Mouse (Mus musculus) intestine, postnatal 0 days (tissue): ENCODE results near the gene Kif26b. TPM values are rescaled to one million over a fixed set of nuclear protein-coding genes. Genes with fewer than 3 reads are reported as not detected.

Experiments
- ATAC-seq: fragments of 200-750 bp; cut with Nextera tagmentation; 2 replicates; pipeline ENCODE4 v1.8.0; 2017; ENCODE audit warnings: mild to moderate bottlenecking, moderate TSS enrichment, moderate library complexity
- H3K27ac ChIP-seq: fragments of 300-500 bp; sonication (generic); 2 replicates; pipeline ENCODE4 v1.5.1; 2014; ENCODE audit warnings: mild to moderate bottlenecking, low read depth, low read length, moderate library complexity
- H3K27me3 ChIP-seq: fragments of 300-500 bp; sonication (generic); replicated peaks from 2 replicates; pipeline ENCODE4 v1.6.1; 2014; ENCODE audit warnings: low read length, mixed read lengths; ENCODE audit not compliant: control insufficient read depth, insufficient read depth
- H3K36me3 ChIP-seq: fragments of 300-500 bp; sonication (generic); 2 replicates; pipeline ENCODE4 v1.6.1; 2014; ENCODE audit warnings: mild to moderate bottlenecking, moderate library complexity; ENCODE audit not compliant: control insufficient read depth, insufficient read depth
- H3K4me1 ChIP-seq: fragments of 300-500 bp; sonication (generic); replicated peaks from 2 replicates; pipeline ENCODE4 v1.6.1; 2014; ENCODE audit warnings: antibody characterized with exemption, low read length, mixed read lengths; ENCODE audit not compliant: control insufficient read depth, insufficient read depth
- H3K4me2 ChIP-seq: fragments of 300-500 bp; sonication (generic); replicated peaks from 2 replicates; pipeline ENCODE4 v1.6.1; 2014; ENCODE audit warnings: low read depth, mild to moderate bottlenecking, moderate library complexity
- H3K4me3 ChIP-seq: fragments of 300-500 bp; sonication (generic); 2 replicates; pipeline ENCODE4 v1.5.1; 2014; ENCODE audit warnings: low read depth, low read length
- H3K9ac ChIP-seq: fragments of 300-500 bp; sonication (generic); 2 replicates; pipeline ENCODE4 v1.6.1; 2014; ENCODE audit warnings: mild to moderate bottlenecking, low read depth, low read length
- H3K9me3 ChIP-seq: fragments of 300-500 bp; sonication (generic); 2 replicates; pipeline ENCODE4 v1.6.1; 2016; ENCODE audit warnings: mixed run types; ENCODE audit not compliant: control insufficient read depth
- CTCF ChIP-seq: sonication (generic); IDR thresholded peaks from 2 replicates; pipeline ENCODE4 v1.5.1; 2016; ENCODE audit warnings: low read depth, mild to moderate bottlenecking, control low read depth, antibody characterized with exemption, moderate library complexity
- WGBS: fragments of 180-500 bp; shearing (Covaris S2); extraction: QIAGEN DNeasy Blood & Tissue Kit; methylation state at CpG from one replicate; pipeline ENCODE4 v1.1.7; 2014; 5-methylcytosine and 5-hydroxymethylcytosine counted together
- polyA plus RNA-seq: library from polyadenylated mRNA; unstranded; fragments of >200 nt; fragmentation: Nextera tagmentation; extraction: Ambion mirVana; gene quantifications from 2 replicates; pipeline ENCODE4 v1.2.1, GENCODE M21; 2015

Gene Kif26b
- polyA plus RNA-seq, 1 experiment from 2014 or later = 0.57 TPM

DNA sequence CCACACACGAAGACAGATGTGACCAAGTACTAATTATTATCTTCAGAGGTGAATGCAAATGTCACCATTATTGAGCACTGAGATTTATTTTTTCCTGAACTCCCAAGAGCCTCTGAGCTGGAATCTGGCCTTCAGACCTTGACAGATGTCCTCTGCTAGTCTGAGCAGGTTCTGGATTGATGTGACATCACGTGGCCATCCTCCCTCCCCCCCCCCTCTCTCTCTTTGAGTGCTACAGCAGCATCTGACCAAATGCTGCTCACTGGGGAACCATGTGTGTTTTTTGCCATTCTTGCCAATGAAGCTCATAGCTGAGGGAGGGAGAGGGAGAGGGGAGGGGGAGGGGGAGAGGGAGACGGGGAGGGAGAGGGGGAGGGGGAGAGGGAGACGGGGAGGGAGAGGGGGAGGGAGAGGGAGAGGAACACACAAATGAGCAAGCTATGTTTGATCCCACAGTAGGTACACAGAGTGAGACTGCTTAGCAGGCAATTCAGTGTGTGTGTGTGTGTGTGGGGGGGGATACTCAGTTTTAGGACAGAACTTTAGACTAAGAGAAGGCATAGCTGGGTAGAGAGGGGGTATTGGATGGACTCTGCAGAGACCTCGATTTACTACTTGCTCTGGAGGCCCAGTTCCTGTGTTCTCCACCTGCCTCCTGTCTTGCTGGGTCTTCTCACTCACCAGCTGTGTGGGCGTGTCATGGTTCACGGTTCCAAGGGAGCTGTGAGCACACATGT, 241.9 kb downstream of the Kif26b start:
- H3K9ac ChIP-seq = no peak overlapping the region
- no peaks in the 10 kb centered on the region for H3K9me3 ChIP-seq
- H3K4me1 ChIP-seq = no peaks in the 10 kb centered on the region
- no peaks in the 10 kb centered on the region for H3K27me3 ChIP-seq
- no peak overlapping the region for H3K27ac ChIP-seq
- WGBS = 63% methylated on average over 6 of the region's 7 CpGs
- no peaks in the 10 kb centered on the region for H3K36me3 ChIP-seq
- no peak overlapping the region for H3K4me3 ChIP-seq
- H3K4me2 ChIP-seq = no peak overlapping the region
- TF ChIP-seq CTCF = no peak
- ATAC-seq = no peak

- H3K9ac ChIP-seq = no peak overlapping the region
- H3K36me3 ChIP-seq = no peaks in the 10 kb centered on the region
- H3K9me3 ChIP-seq = no peaks in the 10 kb centered on the region
- TF ChIP-seq CTCF = no peak
- WGBS = 21% methylated on average over 2 of the region's 2 CpGs
- no peaks in the 10 kb centered on the region for H3K4me1 ChIP-seq
- no peak for ATAC-seq
- no peaks in the 10 kb centered on the region for H3K27me3 ChIP-seq
- no peak overlapping the region for H3K4me2 ChIP-seq
- H3K4me3 ChIP-seq = no peak overlapping the region
- no peak overlapping the region for H3K27ac ChIP-seq
These were observed 250.8 kb downstream of the Kif26b start for GRCm38 (mm10) chr1:178779742-178780141.

GRCm38 (mm10) chr1:178784043-178784442, 255.1 kb downstream of the Kif26b start:
- Histone ChIP-seq H3K4me2 (no peak overlapping the region), H3K4me3 (no peak overlapping the region), H3K27me3 (no peaks in the 10 kb centered on the region), H3K9me3 (no peaks in the 10 kb centered on the region), H3K9ac (no peak overlapping the region), H3K27ac (no peak overlapping the region), H3K36me3 (no peaks in the 10 kb centered on the region), H3K4me1 (no peaks in the 10 kb centered on the region)
- no peak for TF ChIP-seq CTCF
- WGBS = 99% methylated on average over 6 of the region's 6 CpGs
- no peak for ATAC-seq

DNA sequence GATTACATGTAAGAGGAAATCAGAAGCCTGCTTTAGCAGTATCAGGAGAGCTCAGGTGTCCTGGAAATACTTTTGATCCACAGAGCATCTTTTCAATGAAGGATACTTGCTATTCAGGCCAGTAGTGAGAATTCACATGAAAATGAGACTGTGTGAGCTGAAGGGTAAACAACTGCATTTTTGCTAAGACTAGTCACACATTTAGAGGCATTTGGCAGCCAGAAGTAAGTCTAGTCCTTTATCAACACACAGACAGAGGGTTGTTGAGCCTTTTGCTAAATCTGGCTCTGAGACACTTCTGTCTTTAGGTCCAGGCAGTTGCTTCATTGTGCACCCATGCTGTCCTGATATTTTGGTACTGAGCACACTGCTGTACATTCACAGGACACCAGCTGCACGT, 262.3 kb downstream of the Kif26b start:
- WGBS = 27% methylated on average over 1 of the region's 1 CpGs
- Histone ChIP-seq H3K9me3 (no peaks in the 10 kb centered on the region), H3K4me1 (no peaks in the 10 kb centered on the region), H3K27me3 (no peaks in the 10 kb centered on the region), H3K9ac (no peak overlapping the region), H3K4me3 (no peak overlapping the region), H3K27ac (no peak overlapping the region), H3K4me2 (no peak overlapping the region), H3K36me3 (no peaks in the 10 kb centered on the region)
- no peak for TF ChIP-seq CTCF
- ATAC-seq = no peak

DNA sequence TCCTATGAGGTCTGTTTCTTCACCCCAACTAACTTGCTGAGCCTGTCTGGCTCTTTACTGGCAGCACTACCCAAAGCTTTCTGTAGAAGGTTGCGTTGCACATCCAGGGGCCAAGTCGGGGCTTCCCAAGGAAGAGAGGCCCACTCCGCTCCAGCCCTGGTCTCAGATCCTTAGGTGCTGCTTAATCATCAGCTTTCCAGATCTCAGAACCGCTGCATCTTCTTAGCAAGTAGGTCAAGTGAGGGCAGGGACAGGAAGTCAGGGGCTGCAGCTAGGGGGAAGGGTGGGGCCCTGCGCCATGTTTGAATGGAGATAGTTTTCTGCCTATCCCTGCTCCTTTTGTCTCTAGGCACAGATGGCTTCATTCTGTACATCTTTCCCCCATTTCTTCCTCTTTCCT, 263.8 kb downstream of the Kif26b start:
- H3K27ac ChIP-seq = no peak overlapping the region
- no peak for TF ChIP-seq CTCF
- no peaks in the 10 kb centered on the region for H3K9me3 ChIP-seq
- H3K4me2 ChIP-seq = no peak overlapping the region
- H3K4me1 ChIP-seq = no peaks in the 10 kb centered on the region
- H3K27me3 ChIP-seq = no peaks in the 10 kb centered on the region
- no peak overlapping the region for H3K9ac ChIP-seq
- no peak overlapping the region for H3K4me3 ChIP-seq
- ATAC-seq = no peak
- no peaks in the 10 kb centered on the region for H3K36me3 ChIP-seq
- 91% methylated on average over 5 of the region's 5 CpGs for WGBS

GRCm38 (mm10) chr1:178794866-178795265, 265.9 kb downstream of the Kif26b start:
- Histone ChIP-seq H3K27me3 (no peaks in the 10 kb centered on the region), H3K27ac (no peak overlapping the region), H3K4me2 (no peak overlapping the region), H3K9me3 (no peaks in the 10 kb centered on the region), H3K36me3 (no peaks in the 10 kb centered on the region), H3K4me3 (no peak overlapping the region), H3K4me1 (no peaks in the 10 kb centered on the region), H3K9ac (no peak overlapping the region)
- WGBS = 92% methylated on average over 7 of the region's 7 CpGs
- ATAC-seq = no peak
- TF ChIP-seq CTCF = no peak

DNA sequence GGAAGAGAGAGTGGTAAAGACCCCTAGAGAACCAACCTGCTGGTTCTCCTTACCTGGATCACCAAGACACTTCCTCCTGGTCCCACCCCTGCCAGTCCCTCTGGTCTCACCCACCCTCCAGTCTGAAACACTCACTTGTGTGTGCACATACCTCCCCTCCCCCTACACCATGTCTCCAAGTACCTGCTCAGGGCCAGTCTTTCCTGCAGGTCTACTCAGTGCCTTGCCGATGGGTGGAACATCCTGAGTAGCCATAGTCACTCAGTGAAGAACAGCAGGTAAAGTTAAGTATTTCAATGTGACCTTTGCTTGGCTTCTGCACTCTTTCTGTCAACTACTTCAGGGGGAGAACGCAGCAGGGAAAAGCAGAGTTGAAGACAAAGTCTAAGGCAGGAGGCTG, 268.5 kb downstream of the Kif26b start:
- H3K36me3 ChIP-seq = no peaks in the 10 kb centered on the region
- TF ChIP-seq CTCF = no peak
- no peaks in the 10 kb centered on the region for H3K27me3 ChIP-seq
- H3K4me1 ChIP-seq = no peaks in the 10 kb centered on the region
- H3K27ac ChIP-seq = no peak overlapping the region
- no peaks in the 10 kb centered on the region for H3K9me3 ChIP-seq
- no peak for ATAC-seq
- no peak overlapping the region for H3K4me2 ChIP-seq
- no peak overlapping the region for H3K9ac ChIP-seq
- no peak overlapping the region for H3K4me3 ChIP-seq
- WGBS = 75% methylated on average over 2 of the region's 2 CpGs
